Mouse (Mus musculus) left cerebral cortex, adult 11 months (tissue): ENCODE results near the gene Rab36.

Experiments
- DNase-seq: peaks from one replicate; pipeline ENCODE4 v3.0.0; 2022; ENCODE audit warnings: low spot score

The Rab36 gene

GRCm38 (mm10) chr10:75045831-75046230, 9.0 kb downstream of the Rab36 start:
- DNase-seq = no peak

GRCm38 (mm10) chr10:75048711-75049110, 11.9 kb downstream of the Rab36 start:
- DNase-seq = no peak

- no peak for DNase-seq
These were observed 14.7 kb downstream of the Rab36 start for GRCm38 (mm10) chr10:75051364-75052074.

- DNase-seq = no peak
These were observed 16.0 kb downstream of the Rab36 start for GRCm38 (mm10) chr10:75052902-75053301.

GRCm38 (mm10) chr10:75053655-75054054, 16.8 kb downstream of the Rab36 start:
- no peak for DNase-seq

- DNase-seq = no peak
These were observed 17.3 kb downstream of the Rab36 start for GRCm38 (mm10) chr10:75054125-75054524.

GRCm38 (mm10) chr10:75055672-75056071, 18.8 kb downstream of the Rab36 start:
- DNase-seq = no peak

GRCm38 (mm10) chr10:75056255-75056654, 19.4 kb downstream of the Rab36 start:
- DNase-seq = no peak

- no peak for DNase-seq
These were observed 21.5 kb downstream of the Rab36 start for GRCm38 (mm10) chr10:75058336-75058735.

- DNase-seq = no peak
These were observed 22.0 kb downstream of the Rab36 start for GRCm38 (mm10) chr10:75058761-75059395.

- DNase-seq = peak; percentile 69
These were observed 22.5 kb downstream of the Rab36 start for GRCm38 (mm10) chr10:75059396-75059795.

GRCm38 (mm10) chr10:75060217-75060842, 23.5 kb downstream of the Rab36 start, which contains the start of gene Bcr:
TSS of gene Bcr (plus strand) at chr10:75060592.
- no peak for DNase-seq

GRCm38 (mm10) chr10:75060843-75061235, 24.0 kb downstream of the Rab36 start:
- DNase-seq = no peak

GRCm38 (mm10) chr10:75061341-75062188, 24.7 kb downstream of the Rab36 start:
- DNase-seq = no peak

GRCm38 (mm10) chr10:75062189-75062561, 25.3 kb downstream of the Rab36 start:
- DNase-seq = no peak

- DNase-seq = no peak
These were observed 25.8 kb downstream of the Rab36 start for GRCm38 (mm10) chr10:75062621-75063020.

- DNase-seq = no peak
These were observed 26.6 kb downstream of the Rab36 start for GRCm38 (mm10) chr10:75063301-75063965.

- DNase-seq = no peak
These were observed 28.8 kb downstream of the Rab36 start for GRCm38 (mm10) chr10:75065691-75066090.

GRCm38 (mm10) chr10:75067446-75067845, 30.6 kb downstream of the Rab36 start:
- no peak for DNase-seq

- no peak for DNase-seq
These were observed 31.2 kb downstream of the Rab36 start for GRCm38 (mm10) chr10:75068086-75068485.

GRCm38 (mm10) chr10:75068624-75069328, 31.9 kb downstream of the Rab36 start:
- no peak for DNase-seq
